Mouse (Mus musculus): ENCODE results near the gene Brd1. TPM values are rescaled to one million over a fixed set of nuclear protein-coding genes. Genes with fewer than 3 reads are reported as not detected.

The Brd1 gene
- polyA plus RNA-seq, 1 experiment from 2014 or later = 23.6 TPM

GRCm38 (mm10) chr15:88704284-88704683, 29.7 kb downstream of the Brd1 start:
- H3K36me3 ChIP-seq (ENCODE audit: control insufficient read depth, insufficient read depth, low read length) = peaks cover 98% of the 10 kb centered on the region
- 81% methylated on average over 1 of the region's 1 CpGs for WGBS
- ATAC-seq (replicated peaks; ENCODE audit: low FRiP score, low TSS enrichment, low read depth) (no peak), DNase-seq (ENCODE audit: low spot score) (no peak)
- no peaks in the 10 kb centered on the region for H3K4me1 ChIP-seq (replicated peaks; ENCODE audit: control insufficient read depth, insufficient read depth, low read length)
- no peak overlapping the region for H3K4me3 ChIP-seq (ENCODE audit: low read depth, low read length)
- no peaks in the 10 kb centered on the region for H3K27me3 ChIP-seq (replicated peaks; ENCODE audit: control insufficient read depth, insufficient read depth, low read length)
- H3K4me2 ChIP-seq (ENCODE audit: low read length) = no peak overlapping the region
- H3K9ac ChIP-seq (ENCODE audit: low read length) = no peak overlapping the region
- H3K27ac ChIP-seq (ENCODE audit: low read depth) = no peak overlapping the region
- H3K9me3 ChIP-seq (ENCODE audit: control insufficient read depth, low read length) = no peaks in the 10 kb centered on the region

GRCm38 (mm10) chr15:88702501-88702900, 31.5 kb downstream of the Brd1 start:
- Histone ChIP-seq H3K4me3 (ENCODE audit: low read depth, low read length) (no peak overlapping the region), H3K4me2 (ENCODE audit: low read length) (no peak overlapping the region), H3K27ac (ENCODE audit: low read depth) (no peak overlapping the region), H3K27me3 (replicated peaks; ENCODE audit: control insufficient read depth, insufficient read depth, low read length) (no peaks in the 10 kb centered on the region), H3K36me3 (ENCODE audit: control insufficient read depth, insufficient read depth, low read length) (peaks cover 98% of the 10 kb centered on the region), H3K9ac (ENCODE audit: low read length) (no peak overlapping the region), H3K4me1 (replicated peaks; ENCODE audit: control insufficient read depth, insufficient read depth, low read length) (no peaks in the 10 kb centered on the region), H3K9me3 (ENCODE audit: control insufficient read depth, low read length) (no peaks in the 10 kb centered on the region)
- no peak for ATAC-seq (replicated peaks; ENCODE audit: low FRiP score, low TSS enrichment, low read depth)
- WGBS = 89% methylated on average over 3 of the region's 3 CpGs
- DNase-seq (ENCODE audit: low spot score) = no peak

GRCm38 (mm10) chr15:88700759-88701158, 33.3 kb downstream of the Brd1 start:
- no peaks in the 10 kb centered on the region for H3K4me1 ChIP-seq (replicated peaks; ENCODE audit: control insufficient read depth, insufficient read depth, low read length)
- H3K36me3 ChIP-seq (ENCODE audit: control insufficient read depth, insufficient read depth, low read length) = peaks cover 99% of the 10 kb centered on the region
- H3K4me2 ChIP-seq (ENCODE audit: low read length) = no peak overlapping the region
- no peak overlapping the region for H3K27ac ChIP-seq (ENCODE audit: low read depth)
- WGBS = 92% methylated on average over 18 of the region's 18 CpGs
- DNase-seq (ENCODE audit: low spot score) = no peak
- no peak for ATAC-seq (replicated peaks; ENCODE audit: low FRiP score, low TSS enrichment, low read depth)
- H3K9me3 ChIP-seq (ENCODE audit: control insufficient read depth, low read length) = no peaks in the 10 kb centered on the region
- no peak overlapping the region for H3K9ac ChIP-seq (ENCODE audit: low read length)
- no peaks in the 10 kb centered on the region for H3K27me3 ChIP-seq (replicated peaks; ENCODE audit: control insufficient read depth, insufficient read depth, low read length)
- H3K4me3 ChIP-seq (ENCODE audit: low read depth, low read length) = no peak overlapping the region

GRCm38 (mm10) chr15:88699508-88699907, 34.5 kb downstream of the Brd1 start:
- Histone ChIP-seq H3K4me2 (ENCODE audit: low read length) (no peak overlapping the region), H3K9ac (ENCODE audit: low read length) (no peak overlapping the region), H3K9me3 (ENCODE audit: control insufficient read depth, low read length) (no peaks in the 10 kb centered on the region), H3K27me3 (replicated peaks; ENCODE audit: control insufficient read depth, insufficient read depth, low read length) (no peaks in the 10 kb centered on the region), H3K4me1 (replicated peaks; ENCODE audit: control insufficient read depth, insufficient read depth, low read length) (no peaks in the 10 kb centered on the region), H3K36me3 (ENCODE audit: control insufficient read depth, insufficient read depth, low read length) (peaks cover 99% of the 10 kb centered on the region), H3K4me3 (ENCODE audit: low read depth, low read length) (no peak overlapping the region), H3K27ac (ENCODE audit: low read depth) (no peak overlapping the region)
- no peak for DNase-seq (ENCODE audit: low spot score)
- 88% methylated on average over 5 of the region's 5 CpGs for WGBS
- no peak for ATAC-seq (replicated peaks; ENCODE audit: low FRiP score, low TSS enrichment, low read depth)

GRCm38 (mm10) chr15:88697586-88697985, 36.4 kb downstream of the Brd1 start:
- Histone ChIP-seq H3K4me2 (ENCODE audit: low read length) (no peak overlapping the region), H3K4me3 (ENCODE audit: low read depth, low read length) (no peak overlapping the region), H3K27me3 (replicated peaks; ENCODE audit: control insufficient read depth, insufficient read depth, low read length) (no peaks in the 10 kb centered on the region), H3K36me3 (ENCODE audit: control insufficient read depth, insufficient read depth, low read length) (peaks cover 96% of the 10 kb centered on the region), H3K27ac (ENCODE audit: low read depth) (no peak overlapping the region), H3K9me3 (ENCODE audit: control insufficient read depth, low read length) (no peaks in the 10 kb centered on the region), H3K4me1 (replicated peaks; ENCODE audit: control insufficient read depth, insufficient read depth, low read length) (no peaks in the 10 kb centered on the region), H3K9ac (ENCODE audit: low read length) (no peak overlapping the region)
- 92% methylated on average over 5 of the region's 5 CpGs for WGBS
- ATAC-seq (replicated peaks; ENCODE audit: low FRiP score, low TSS enrichment, low read depth) (no peak), DNase-seq (ENCODE audit: low spot score) (no peak)

- Histone ChIP-seq H3K27ac (ENCODE audit: low read depth) (no peak overlapping the region), H3K36me3 (ENCODE audit: control insufficient read depth, insufficient read depth, low read length) (peaks cover 94% of the 10 kb centered on the region), H3K4me3 (ENCODE audit: low read depth, low read length) (no peak overlapping the region), H3K4me2 (ENCODE audit: low read length) (no peak overlapping the region), H3K9ac (ENCODE audit: low read length) (no peak overlapping the region), H3K27me3 (replicated peaks; ENCODE audit: control insufficient read depth, insufficient read depth, low read length) (no peaks in the 10 kb centered on the region), H3K4me1 (replicated peaks; ENCODE audit: control insufficient read depth, insufficient read depth, low read length) (no peaks in the 10 kb centered on the region), H3K9me3 (ENCODE audit: control insufficient read depth, low read length) (no peaks in the 10 kb centered on the region)
- ATAC-seq (replicated peaks; ENCODE audit: low FRiP score, low TSS enrichment, low read depth) (no peak), DNase-seq (ENCODE audit: low spot score) (no peak)
- 96% methylated on average over 7 of the region's 7 CpGs for WGBS
These were observed 38.0 kb downstream of the Brd1 start for GRCm38 (mm10) chr15:88696055-88696454.

- no peak for DNase-seq (ENCODE audit: low spot score)
- ATAC-seq (replicated peaks; ENCODE audit: low FRiP score, low TSS enrichment, low read depth) = no peak
- no peaks in the 10 kb centered on the region for H3K9me3 ChIP-seq (ENCODE audit: control insufficient read depth, low read length)
- no peak overlapping the region for H3K27ac ChIP-seq (ENCODE audit: low read depth)
- no peak overlapping the region for H3K4me2 ChIP-seq (ENCODE audit: low read length)
- H3K36me3 ChIP-seq (ENCODE audit: control insufficient read depth, insufficient read depth, low read length) = peaks cover 94% of the 10 kb centered on the region
- H3K4me3 ChIP-seq (ENCODE audit: low read depth, low read length) = no peak overlapping the region
- no peak overlapping the region for H3K9ac ChIP-seq (ENCODE audit: low read length)
- no peaks in the 10 kb centered on the region for H3K27me3 ChIP-seq (replicated peaks; ENCODE audit: control insufficient read depth, insufficient read depth, low read length)
- 73% methylated on average over 5 of the region's 5 CpGs for WGBS
- H3K4me1 ChIP-seq (replicated peaks; ENCODE audit: control insufficient read depth, insufficient read depth, low read length) = no peaks in the 10 kb centered on the region
These were observed 40.0 kb downstream of the Brd1 start for GRCm38 (mm10) chr15:88694033-88694432.

- ATAC-seq (replicated peaks; ENCODE audit: low FRiP score, low TSS enrichment, low read depth) (no peak), DNase-seq (ENCODE audit: low spot score) (no peak)
- no peak overlapping the region for H3K4me3 ChIP-seq (ENCODE audit: low read depth, low read length)
- H3K4me2 ChIP-seq (ENCODE audit: low read length) = no peak overlapping the region
- peaks cover 94% of the 10 kb centered on the region for H3K36me3 ChIP-seq (ENCODE audit: control insufficient read depth, insufficient read depth, low read length)
- no peak overlapping the region for H3K27ac ChIP-seq (ENCODE audit: low read depth)
- no peaks in the 10 kb centered on the region for H3K27me3 ChIP-seq (replicated peaks; ENCODE audit: control insufficient read depth, insufficient read depth, low read length)
- no peaks in the 10 kb centered on the region for H3K4me1 ChIP-seq (replicated peaks; ENCODE audit: control insufficient read depth, insufficient read depth, low read length)
- 93% methylated on average over 9 of the region's 9 CpGs for WGBS
- no peaks in the 10 kb centered on the region for H3K9me3 ChIP-seq (ENCODE audit: control insufficient read depth, low read length)
- H3K9ac ChIP-seq (ENCODE audit: low read length) = no peak overlapping the region
These were observed 41.3 kb downstream of the Brd1 start for GRCm38 (mm10) chr15:88692720-88693119.

GRCm38 (mm10) chr15:88691129-88691528, 42.9 kb downstream of the Brd1 start:
- Histone ChIP-seq H3K36me3 (ENCODE audit: control insufficient read depth, insufficient read depth, low read length) (peaks cover 94% of the 10 kb centered on the region), H3K27me3 (replicated peaks; ENCODE audit: control insufficient read depth, insufficient read depth, low read length) (no peaks in the 10 kb centered on the region), H3K9ac (ENCODE audit: low read length) (no peak overlapping the region), H3K4me2 (ENCODE audit: low read length) (no peak overlapping the region), H3K9me3 (ENCODE audit: control insufficient read depth, low read length) (no peaks in the 10 kb centered on the region), H3K4me1 (replicated peaks; ENCODE audit: control insufficient read depth, insufficient read depth, low read length) (no peaks in the 10 kb centered on the region), H3K27ac (ENCODE audit: low read depth) (no peak overlapping the region), H3K4me3 (ENCODE audit: low read depth, low read length) (no peak overlapping the region)
- no peak for DNase-seq (ENCODE audit: low spot score)
- ATAC-seq (replicated peaks; ENCODE audit: low FRiP score, low TSS enrichment, low read depth) = no peak
- whole genome bisulfite sequencing = 94% methylated on average over 12 of the region's 12 CpGs
